Mouse (Mus musculus) cerebellum, postnatal 36 days (tissue): ENCODE data around the gene Spc24.
A peak's percentile ranks its signal among the peaks of the same experiment; 100 is the strongest.
"Not testable (repeated sequence)": the region's sequence is repeated elsewhere in the genome, so short reads cannot be mapped to it uniquely, and the experiment has no call there.

ENCODE experiments used
- DNase-seq, 2 experiments: peaks; one replicate each; pipeline ENCODE4 v3.0.0; 2021 to 2022; ENCODE audit warnings: mixed read lengths in 2 of 2

The Spc24 gene

GRCm38 (mm10) chr9:21781657-21782468 is 21.8 kb upstream of the Spc24 start:
- peak in 1 of 2 experiments; percentile 43 for DNase-seq

- no peak for DNase-seq
Measured at GRCm38 (mm10) chr9:21777726-21778125, 17.6 kb upstream of the Spc24 start.

- DNase-seq, result no peak
Measured at GRCm38 (mm10) chr9:21774353-21774752, 14.2 kb upstream of the Spc24 start.

- DNase-seq, result not testable (repeated sequence)
Measured at GRCm38 (mm10) chr9:21773396-21773795, 13.3 kb upstream of the Spc24 start.

DNA sequence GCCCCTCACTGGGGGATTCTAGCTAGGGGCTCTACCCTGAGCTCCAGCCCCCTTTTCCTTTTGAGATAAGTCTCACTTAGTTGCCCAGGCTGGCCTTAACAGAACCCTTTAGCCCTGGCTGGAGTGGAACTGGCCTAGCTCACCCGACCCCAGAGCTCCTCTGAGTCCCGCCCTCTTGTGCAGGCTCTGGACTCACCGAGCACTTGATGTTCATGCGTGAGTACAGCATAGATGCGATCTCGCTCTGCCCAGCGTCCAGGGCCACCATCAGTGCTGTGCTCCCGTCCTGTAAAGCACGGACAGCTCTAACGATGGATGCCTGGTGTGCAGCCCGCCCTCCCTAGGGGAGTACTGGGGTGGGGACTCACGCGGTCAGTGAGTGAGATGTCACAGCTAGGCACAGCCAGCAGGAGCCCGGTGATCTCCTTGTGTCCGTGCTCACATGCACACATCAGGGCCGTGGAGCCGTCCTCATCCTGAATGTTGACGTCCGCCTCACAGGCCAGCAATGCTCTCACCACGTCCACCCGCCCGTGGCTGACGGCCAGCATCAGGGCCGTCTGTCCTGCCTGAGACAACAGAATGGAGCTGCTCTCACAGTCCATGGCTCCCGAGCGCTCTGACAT is 9.6 kb upstream of the Spc24 start:
- peak; percentile 56 to 61 for DNase-seq

GRCm38 (mm10) chr9:21768511-21769411 is 8.7 kb upstream of the Spc24 start:
- peak; percentile 47 to 58 for DNase-seq

DNA sequence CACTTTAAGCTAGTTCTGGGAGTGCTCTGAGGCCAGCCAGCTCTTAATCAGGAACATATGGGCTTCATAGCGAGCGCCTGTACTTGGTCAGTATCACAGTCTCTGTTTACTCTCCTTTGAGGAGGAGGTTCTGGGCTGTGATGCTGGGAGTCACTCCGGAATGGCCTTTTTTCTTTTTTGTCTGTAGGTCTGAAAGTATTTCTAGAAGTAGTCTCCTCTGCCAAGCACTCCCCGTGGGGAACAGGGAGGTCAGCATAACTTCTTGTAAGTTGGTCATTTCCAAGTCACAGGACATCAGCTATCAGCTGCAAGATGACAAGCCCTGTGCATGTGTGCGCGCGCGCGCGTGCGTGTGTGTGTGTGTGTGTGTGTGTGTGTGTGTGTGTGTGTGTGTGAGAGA is 7.8 kb upstream of the Spc24 start:
- DNase-seq, result peak; percentile 69 to 77

DNA sequence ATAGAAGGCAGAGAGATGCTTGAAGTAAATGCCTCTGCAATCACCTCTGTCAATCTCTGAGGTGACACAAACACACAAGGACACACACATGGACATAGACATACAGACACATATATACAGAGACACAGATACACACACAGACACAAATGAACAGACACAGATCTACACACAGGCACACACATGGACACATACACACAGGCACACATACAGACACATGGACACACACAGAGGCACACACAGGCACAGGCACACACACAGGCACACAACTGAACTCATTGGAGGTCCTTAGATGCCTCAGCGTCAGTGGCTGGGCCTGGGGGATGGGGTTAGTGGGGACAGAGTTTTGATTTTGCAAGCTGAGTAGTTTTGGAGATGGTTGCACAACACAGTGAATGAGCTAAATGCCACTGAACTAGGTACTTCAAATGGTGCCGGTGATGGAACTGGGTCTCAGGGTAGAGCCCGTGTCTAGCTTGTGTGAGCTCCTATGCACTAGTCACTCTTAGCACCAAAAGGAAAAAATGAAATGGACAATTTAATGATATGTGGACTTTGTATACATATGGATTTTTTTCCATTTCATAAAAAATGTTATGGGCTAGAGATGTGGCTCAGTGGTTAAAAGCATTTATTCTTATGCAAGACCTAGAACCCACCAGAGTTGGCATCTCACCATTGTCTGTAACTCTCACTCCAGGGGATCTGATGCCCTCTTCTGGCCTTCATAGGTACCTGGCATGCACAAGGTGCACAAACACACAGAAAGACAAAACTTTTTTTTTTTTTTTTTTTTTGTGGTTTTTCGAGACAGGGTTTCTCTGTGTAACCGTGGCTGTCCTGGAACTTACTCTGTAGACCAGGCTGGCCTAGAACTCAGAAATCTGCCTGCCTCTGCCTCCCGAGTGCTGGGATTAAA is 4.2 kb upstream of the Spc24 start:
- no peak for DNase-seq

DNA sequence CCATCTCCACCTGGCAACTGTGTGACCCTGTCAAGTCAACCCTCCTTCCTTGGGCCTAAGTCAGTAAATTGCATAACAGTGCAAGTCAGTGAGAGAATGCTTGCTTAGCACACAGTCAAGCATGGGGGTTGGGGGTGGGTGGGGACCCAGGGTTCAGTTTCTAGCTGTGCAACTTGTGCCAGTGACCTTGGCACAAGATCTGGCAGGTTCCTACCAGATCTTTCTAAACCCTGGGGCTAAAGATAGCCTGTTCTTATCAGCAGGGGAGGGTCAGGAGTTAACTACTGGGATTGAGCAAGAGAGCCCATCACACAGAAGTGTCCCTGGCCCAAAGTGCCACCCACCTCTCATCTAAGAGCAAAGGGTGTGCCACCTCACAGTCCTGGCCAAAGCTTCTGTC is 2.0 kb upstream of the Spc24 start:
- no peak for DNase-seq

- DNase-seq, result no peak
Measured at GRCm38 (mm10) chr9:21759718-21760117, 385 bp downstream of the Spc24 start.

DNA sequence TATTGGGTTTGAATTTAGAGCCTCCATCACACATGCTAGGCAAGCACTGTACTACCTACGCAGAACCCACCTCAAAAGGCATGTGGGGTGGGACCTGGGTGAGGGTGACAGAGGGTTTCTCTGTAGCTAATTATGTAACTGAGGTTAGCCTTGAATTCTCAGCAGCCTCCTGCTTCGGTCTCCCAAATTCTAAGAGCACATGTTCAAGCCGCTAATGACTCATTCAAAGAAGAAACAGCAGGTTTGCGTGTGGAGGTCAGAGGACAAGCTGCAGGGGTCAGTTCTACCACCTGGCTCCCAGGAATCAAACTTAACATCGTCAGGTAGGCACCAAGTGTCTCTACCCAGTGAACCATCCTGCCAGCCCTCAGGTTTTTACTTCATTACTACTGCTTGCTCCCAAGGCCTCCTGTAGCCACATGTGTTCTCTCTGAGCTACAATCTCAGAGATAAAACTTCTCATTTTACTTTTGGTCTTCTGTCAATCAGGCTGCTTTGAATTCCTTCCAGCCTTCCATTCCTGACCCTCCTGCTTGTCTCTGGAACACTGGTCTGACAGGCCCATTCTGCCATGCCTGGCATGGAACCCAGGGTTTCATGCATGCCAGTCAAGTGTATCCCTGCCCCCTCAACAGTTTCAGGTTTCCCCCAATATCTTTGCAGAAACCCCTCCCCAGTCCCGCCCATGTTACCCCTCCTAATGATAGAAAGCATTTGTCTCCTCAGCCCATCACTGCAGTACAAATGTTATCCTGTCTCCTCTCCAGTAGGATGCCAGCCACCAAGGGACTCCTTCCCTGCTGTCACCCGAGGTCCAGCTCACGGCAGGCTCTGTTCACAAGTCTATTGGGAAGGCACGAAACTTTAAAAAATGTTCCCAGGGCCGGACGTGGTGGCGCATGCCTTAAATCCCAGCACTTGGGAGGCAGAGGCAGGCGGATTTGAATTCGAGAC is 1.2 kb downstream of the Spc24 start:
- no peak for DNase-seq

GRCm38 (mm10) chr9:21754516-21755321 is 5.4 kb downstream of the Spc24 start:
- no peak for DNase-seq

DNA sequence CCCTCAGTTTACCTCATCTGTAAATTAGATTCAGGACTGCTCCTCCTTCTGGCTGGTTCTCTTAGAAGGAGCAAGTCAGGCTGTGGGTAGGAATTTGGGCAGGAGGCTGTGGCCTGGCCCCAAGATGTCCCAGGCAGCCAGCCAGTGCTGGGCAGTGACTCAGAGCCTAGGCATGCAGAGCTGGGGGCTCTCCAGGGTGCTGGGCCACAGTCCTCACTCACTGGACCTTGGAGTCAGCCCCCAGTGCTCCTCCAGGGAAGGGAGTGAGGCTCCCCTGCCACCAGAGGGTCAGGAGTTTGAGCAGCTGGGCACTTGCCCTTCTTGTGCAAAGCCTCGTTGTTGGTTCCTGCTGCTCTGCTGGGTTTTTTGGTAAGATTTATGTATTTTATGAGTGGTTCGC is 6.1 kb downstream of the Spc24 start:
- DNase-seq, result peak; percentile 80 to 84

DNA sequence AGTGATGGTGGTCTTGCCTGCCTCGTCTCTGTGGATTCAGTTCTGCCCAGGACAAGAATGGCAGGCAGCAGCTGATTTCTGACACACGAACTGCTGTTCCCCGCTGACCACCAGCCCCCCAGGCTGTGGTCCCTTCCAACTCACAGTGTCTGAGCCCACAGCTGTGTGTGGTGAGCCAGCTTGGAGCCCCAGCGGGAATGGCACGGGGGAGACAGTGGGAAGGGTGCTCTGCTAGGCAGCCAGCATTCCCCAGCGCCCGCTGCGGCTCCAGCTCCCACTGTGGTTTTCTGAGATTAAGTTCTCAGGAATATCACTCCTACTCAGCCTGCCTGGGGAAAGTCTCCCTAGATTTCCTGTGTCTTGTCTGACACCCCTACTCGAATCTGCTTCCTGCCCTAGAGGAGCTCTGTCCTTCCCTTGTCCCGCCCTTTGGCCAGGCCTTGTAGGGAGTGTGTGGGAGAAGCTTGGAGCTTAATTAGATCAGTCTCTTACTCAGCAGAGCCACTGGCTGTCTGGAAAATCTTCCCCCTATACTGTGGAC is 7.8 kb downstream of the Spc24 start:
- no peak for DNase-seq

- peak; percentile 46 to 51 for DNase-seq
Measured at GRCm38 (mm10) chr9:21751347-21751746, 8.8 kb downstream of the Spc24 start.

GRCm38 (mm10) chr9:21750370-21750769 is 9.7 kb downstream of the Spc24 start:
- no peak for DNase-seq

DNA sequence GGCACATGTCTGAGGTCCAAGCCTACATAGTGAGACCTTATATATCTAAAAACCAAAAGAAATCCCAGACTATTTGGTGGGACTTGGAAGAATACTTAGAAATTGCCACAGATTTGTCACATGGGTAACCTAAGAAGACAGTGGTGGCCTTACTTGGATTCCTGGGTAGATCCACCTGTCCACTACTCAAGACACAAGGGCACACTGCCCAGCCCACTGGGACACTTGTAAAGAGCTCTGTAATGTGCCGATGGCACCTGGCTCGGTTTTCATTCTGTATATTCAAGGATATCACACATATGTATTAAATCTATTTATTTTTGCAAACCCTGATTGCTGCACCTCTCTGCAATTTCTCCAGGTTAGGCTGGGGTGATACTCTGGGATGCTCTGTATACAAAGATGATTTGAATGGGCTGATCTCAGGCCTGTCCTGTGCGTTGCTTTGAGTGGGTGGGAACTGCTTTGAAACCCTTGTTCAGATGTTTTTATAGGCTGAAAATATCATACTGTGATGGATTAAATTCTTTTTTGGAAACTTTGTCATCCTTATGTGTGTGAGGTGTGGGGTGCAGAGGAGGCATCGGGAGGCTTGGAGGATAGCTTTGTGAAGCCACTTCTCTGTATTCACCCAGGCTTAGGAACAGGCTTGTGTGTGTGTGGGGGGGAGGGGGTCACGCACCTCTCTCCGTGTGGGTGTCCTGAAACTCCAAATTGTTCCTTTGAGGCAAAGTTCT is 10.6 kb downstream of the Spc24 start:
- DNase-seq, result peak in 1 of 2 experiments; percentile 42

- DNase-seq, result peak; percentile 48 to 62
Measured at GRCm38 (mm10) chr9:21748491-21748890, 11.6 kb downstream of the Spc24 start.

GRCm38 (mm10) chr9:21748033-21748432 is 12.1 kb downstream of the Spc24 start:
- DNase-seq, result peak; percentile 93 to 94
